Mouse (Mus musculus): ENCODE measurements around the gene Galnt18.

The Galnt18 gene

GRCm38 (mm10) chr7:111466720-111467119 is 313.1 kb downstream of the Galnt18 start:
- DNase-seq (ENCODE audit: low spot score in 2 of 2) = no peak

- DNase-seq (ENCODE audit: low spot score in 2 of 2) = no peak
These were observed 313.7 kb downstream of the Galnt18 start for GRCm38 (mm10) chr7:111466121-111466520.

- no peak for DNase-seq (ENCODE audit: low spot score in 2 of 2)
These were observed 320.1 kb downstream of the Galnt18 start for GRCm38 (mm10) chr7:111459716-111460115.

GRCm38 (mm10) chr7:111456007-111456406 is 323.8 kb downstream of the Galnt18 start:
- no peak for DNase-seq (ENCODE audit: low spot score in 2 of 2)

- no peak for DNase-seq (ENCODE audit: low spot score in 2 of 2)
These were observed 324.2 kb downstream of the Galnt18 start for GRCm38 (mm10) chr7:111455541-111455940.

- no peak for DNase-seq (ENCODE audit: low spot score in 2 of 2)
These were observed 327.8 kb downstream of the Galnt18 start for GRCm38 (mm10) chr7:111452000-111452399.

- DNase-seq (ENCODE audit: low spot score in 2 of 2) = no peak
These were observed 329.3 kb downstream of the Galnt18 start for GRCm38 (mm10) chr7:111450286-111451095.

GRCm38 (mm10) chr7:111433173-111433572 is 346.6 kb downstream of the Galnt18 start:
- no peak for DNase-seq (ENCODE audit: low spot score in 2 of 2)

- DNase-seq (ENCODE audit: low spot score in 2 of 2) = no peak
These were observed 352.4 kb downstream of the Galnt18 start for GRCm38 (mm10) chr7:111427392-111427791.

Measured in spleen, postnatal 14 days (tissue).